Mouse (Mus musculus) hindbrain, postnatal 0 days (tissue): ENCODE measurements around the gene Dyrk1a. TPM values are rescaled to one million over a fixed set of nuclear protein-coding genes. Genes with fewer than 3 reads are reported as not detected.
"Not testable (repeated sequence)": the region's sequence is repeated elsewhere in the genome, so short reads cannot be mapped to it uniquely, and the experiment has no call there.

ENCODE experiments used
- ATAC-seq: fragments of 200-750 bp; cut with Nextera tagmentation; 2 replicates; pipeline ENCODE4 v1.8.0; 2017; ENCODE audit warnings: mild to moderate bottlenecking, moderate TSS enrichment, moderate library complexity
- DNase-seq: peaks from one replicate; pipeline ENCODE4 v3.0.0-alpha.2; 2015; ENCODE audit warnings: low spot score
- H3K27ac ChIP-seq: fragments of 300-500 bp; sonication (generic); 2 replicates; pipeline ENCODE4 v1.5.1; 2014; ENCODE audit warnings: mild to moderate bottlenecking
- H3K27me3 ChIP-seq: fragments of 300-500 bp; sonication (generic); 2 replicates; pipeline ENCODE4 v1.6.1; 2014; ENCODE audit warnings: low read length, mixed read lengths; ENCODE audit not compliant: insufficient read depth
- H3K36me3 ChIP-seq: fragments of 300-500 bp; sonication (generic); 2 replicates; pipeline ENCODE4 v1.6.1; 2014; ENCODE audit warnings: low read length, mixed read lengths; ENCODE audit not compliant: insufficient read depth
- H3K4me1 ChIP-seq: fragments of 300-500 bp; sonication (generic); 2 replicates; pipeline ENCODE4 v1.6.1; 2014; ENCODE audit warnings: antibody characterized with exemption, low read length, mixed read lengths; ENCODE audit not compliant: insufficient read depth
- H3K4me2 ChIP-seq: fragments of 300-500 bp; sonication (generic); 2 replicates; pipeline ENCODE4 v1.6.1; 2014; ENCODE audit warnings: low read depth, mild to moderate bottlenecking, low read length, moderate library complexity, mixed read lengths
- H3K4me3 ChIP-seq: fragments of 300-500 bp; sonication (generic); 2 replicates; pipeline ENCODE4 v1.5.1; 2014; ENCODE audit warnings: low read length
- H3K9ac ChIP-seq: fragments of 300-500 bp; sonication (generic); replicated peaks from 2 replicates; pipeline ENCODE4 v1.6.1; 2014; ENCODE audit warnings: mild to moderate bottlenecking, low read length, moderate library complexity, mixed read lengths
- H3K9me3 ChIP-seq: fragments of 300-500 bp; sonication (generic); 2 replicates; pipeline ENCODE4 v1.6.1; 2016; ENCODE audit warnings: low read length, mixed read lengths
- CTCF ChIP-seq: IDR thresholded peaks from 2 replicates; pipeline ENCODE4 v1.5.1; 2016; ENCODE audit warnings: antibody characterized with exemption, control low read depth, low read depth
- WGBS: fragments of 180-500 bp; shearing (Covaris S2); extraction: QIAGEN DNeasy Blood & Tissue Kit; methylation state at CpG from one replicate; pipeline ENCODE4 v1.1.7; 2014; 5-methylcytosine and 5-hydroxymethylcytosine counted together
- polyA plus RNA-seq: library from polyadenylated mRNA; unstranded; fragments of >200 nt; fragmentation: Nextera tagmentation; extraction: Ambion mirVana; gene quantifications from 2 replicates; pipeline ENCODE4 v1.2.1, GENCODE M21; 2015
- total RNA-seq: library from RNA; depleted of rRNA; stranded (reverse); fragments of >200 nt; gene quantifications from 2 replicates; pipeline ENCODE4 v1.2.3, GENCODE M21; 2014

Dyrk1a gene
- total and polyA plus RNA-seq, 2 experiments from 2014 or later, result 13.0 to 91.5 TPM

DNA sequence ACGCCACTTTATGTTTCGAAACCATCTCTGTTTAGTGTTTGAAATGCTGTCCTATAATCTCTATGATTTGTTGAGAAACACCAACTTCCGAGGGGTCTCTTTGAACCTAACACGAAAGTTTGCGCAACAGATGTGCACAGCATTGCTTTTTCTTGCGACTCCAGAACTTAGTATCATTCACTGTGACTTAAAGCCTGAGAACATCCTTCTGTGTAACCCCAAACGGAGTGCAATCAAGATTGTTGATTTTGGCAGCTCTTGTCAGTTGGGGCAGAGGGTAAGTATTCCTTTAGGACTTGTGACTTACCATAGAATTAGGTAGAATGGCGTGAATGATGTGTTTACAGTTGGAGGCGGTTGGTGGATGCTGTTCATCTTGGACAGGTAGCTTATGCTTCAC is 101.5 kb downstream of the Dyrk1a start:
- TF ChIP-seq CTCF, result no peak
- ATAC-seq, result no peak
- Histone ChIP-seq H3K9ac (no peak overlapping the region), H3K4me1 (no peaks in the 10 kb centered on the region), H3K4me3 (no peak overlapping the region), H3K27me3 (no peaks in the 10 kb centered on the region), H3K4me2 (no peak overlapping the region), H3K36me3 (peaks cover 33% of the 10 kb centered on the region), H3K27ac (no peak overlapping the region), H3K9me3 (no peaks in the 10 kb centered on the region)
- DNase-seq, result no peak
- WGBS, result 92% methylated on average over 9 of the region's 9 CpGs

- Histone ChIP-seq H3K9me3 (no peaks in the 10 kb centered on the region), H3K4me3 (no peak overlapping the region), H3K9ac (no peak overlapping the region), H3K4me1 (no peaks in the 10 kb centered on the region), H3K27me3 (no peaks in the 10 kb centered on the region), H3K27ac (no peak overlapping the region; the same call in 1 of the 2 replicates), H3K4me2 (no peak overlapping the region), H3K36me3 (0 out of 2 replicates have a peak, but pooled peaks cover 15% of the 10 kb centered on the region)
- DNase-seq (no peak), ATAC-seq (no peak)
- WGBS, result 55% methylated on average over 4 of the region's 4 CpGs
- no peak for TF ChIP-seq CTCF
Observed at GRCm38 (mm10) chr16:94680924-94681323, 111.1 kb downstream of the Dyrk1a start.

- Histone ChIP-seq H3K27ac (no peak overlapping the region), H3K27me3 (no peaks in the 10 kb centered on the region), H3K4me3 (no peak overlapping the region), H3K9me3 (no peaks in the 10 kb centered on the region), H3K4me1 (no peaks in the 10 kb centered on the region), H3K4me2 (no peak overlapping the region), H3K36me3 (peaks cover 22% of the 10 kb centered on the region), H3K9ac (no peak overlapping the region)
- 94% methylated on average over 4 of the region's 4 CpGs for WGBS
- no peak for ATAC-seq
- TF ChIP-seq CTCF, result no peak
- no peak for DNase-seq
Observed at GRCm38 (mm10) chr16:94681760-94682159, 112.0 kb downstream of the Dyrk1a start.

- no peak for TF ChIP-seq CTCF
- ATAC-seq, result no peak
- Histone ChIP-seq H3K4me3 (no peak overlapping the region), H3K4me1 (no peaks in the 10 kb centered on the region), H3K9me3 (no peaks in the 10 kb centered on the region), H3K36me3 (peaks cover 38% of the 10 kb centered on the region), H3K4me2 (no peak overlapping the region), H3K27ac (no peak overlapping the region), H3K27me3 (no peaks in the 10 kb centered on the region), H3K9ac (no peak overlapping the region)
- DNase-seq, result no peak
- 82% methylated on average over 4 of the region's 4 CpGs for WGBS
Observed at GRCm38 (mm10) chr16:94683960-94684359, 114.2 kb downstream of the Dyrk1a start.

- Histone ChIP-seq H3K27ac (no peak overlapping the region), H3K4me3 (no peak overlapping the region), H3K4me2 (no peak overlapping the region), H3K27me3 (no peaks in the 10 kb centered on the region), H3K9ac (no peak overlapping the region), H3K9me3 (no peaks in the 10 kb centered on the region), H3K4me1 (no peaks in the 10 kb centered on the region; the same call in 1 of the 2 replicates), H3K36me3 (peaks cover 29% of the 10 kb centered on the region)
- no peak for ATAC-seq
- no peak for DNase-seq
- TF ChIP-seq CTCF, result no peak
- WGBS, result 62% methylated on average over 4 of the region's 4 CpGs
Observed at GRCm38 (mm10) chr16:94693687-94694305, 124.0 kb downstream of the Dyrk1a start.

GRCm38 (mm10) chr16:94697553-94697952 is 127.7 kb downstream of the Dyrk1a start:
- 85% methylated on average over 5 of the region's 5 CpGs for WGBS

DNA sequence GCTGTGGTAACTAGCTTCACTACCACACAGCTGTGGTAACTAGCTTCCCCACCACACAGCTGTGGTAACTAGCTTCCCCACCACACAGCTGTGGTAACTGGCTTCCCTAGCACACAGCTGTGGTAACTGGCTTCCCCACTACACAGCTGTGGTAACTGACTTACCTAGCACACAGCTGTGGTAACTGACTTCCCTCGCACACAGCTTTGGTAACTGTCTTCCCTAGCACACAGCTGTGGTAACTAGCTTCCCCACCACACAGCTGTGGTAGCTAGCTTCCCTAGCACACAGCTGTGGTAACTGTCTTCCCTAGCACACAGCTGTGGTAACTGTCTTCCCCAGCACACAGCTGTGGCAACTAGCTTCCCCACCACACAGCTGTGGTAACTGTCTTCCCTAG is 128.4 kb downstream of the Dyrk1a start:
- 86% methylated on average over 1 of the region's 1 CpGs for WGBS
- ATAC-seq, DNase-seq: not testable (repeated sequence)

More at GRCm38 (mm10) chr16:94697553-94697952, 127.7 kb downstream of the Dyrk1a start:
- Histone ChIP-seq H3K9me3 (no peaks in the 10 kb centered on the region), H3K9ac (no peak overlapping the region), H3K4me1 (no peaks in the 10 kb centered on the region), H3K4me3 (no peak overlapping the region), H3K36me3 (peaks cover 10% of the 10 kb centered on the region), H3K27me3 (no peaks in the 10 kb centered on the region), H3K4me2 (no peak overlapping the region), H3K27ac (no peak overlapping the region)
- TF ChIP-seq CTCF, result no peak
- DNase-seq (no peak), ATAC-seq (no peak)

More for the DNA sequence above, 128.4 kb downstream of the Dyrk1a start:
- not testable (repeated sequence) for H3K4me2 ChIP-seq, H3K4me3 ChIP-seq, H3K4me1 ChIP-seq, H3K9me3 ChIP-seq, H3K36me3 ChIP-seq, H3K9ac ChIP-seq, H3K27me3 ChIP-seq, H3K27ac ChIP-seq
